Mouse (Mus musculus) testis, postnatal 10 days (tissue): ENCODE results near the gene Tcf21.

Experiments used
- DNase-seq: peaks from one replicate; pipeline ENCODE4 v3.0.0; 2021; ENCODE audit warnings: low spot score

Gene Tcf21

DNA sequence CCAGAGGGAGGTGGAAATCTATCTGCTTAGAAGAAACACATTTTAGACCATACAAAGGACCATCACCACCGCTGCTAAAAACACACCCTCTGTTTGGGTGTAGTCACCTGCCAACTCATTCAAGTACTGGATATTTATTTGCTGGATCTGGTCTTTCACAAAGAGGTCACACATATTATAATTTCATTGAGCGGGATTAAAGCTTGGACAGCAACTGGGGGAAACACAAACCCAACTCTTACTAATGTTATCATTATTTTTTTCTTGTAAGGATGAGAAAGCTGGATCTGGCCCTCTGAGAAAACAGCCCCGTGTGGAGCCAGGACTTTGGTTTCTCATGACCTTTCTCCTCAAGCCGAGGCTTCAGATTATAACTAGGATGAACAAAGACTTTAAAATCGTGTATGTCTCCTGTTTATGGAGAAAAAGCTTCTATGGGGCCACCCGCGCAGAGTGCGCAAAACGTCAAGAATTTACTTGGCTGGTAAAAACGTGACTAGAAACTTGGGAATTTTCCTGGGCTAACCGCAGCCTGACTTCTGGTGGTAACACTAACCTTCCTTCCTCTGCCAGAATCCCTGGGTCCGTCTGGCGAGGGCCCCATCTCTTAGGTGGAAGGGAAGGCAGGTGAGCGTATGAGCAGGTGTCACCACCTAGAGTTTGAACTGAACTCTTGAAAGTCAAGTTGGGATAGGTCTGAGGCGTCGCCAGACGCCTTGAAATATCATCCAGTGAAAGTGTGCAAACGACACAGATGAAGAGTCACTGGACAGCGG is 4.3 kb downstream of the Tcf21 start:
- no peak for DNase-seq

GRCm38 (mm10) chr10:22814771-22815170 is 5.2 kb downstream of the Tcf21 start:
- no peak for DNase-seq

DNA sequence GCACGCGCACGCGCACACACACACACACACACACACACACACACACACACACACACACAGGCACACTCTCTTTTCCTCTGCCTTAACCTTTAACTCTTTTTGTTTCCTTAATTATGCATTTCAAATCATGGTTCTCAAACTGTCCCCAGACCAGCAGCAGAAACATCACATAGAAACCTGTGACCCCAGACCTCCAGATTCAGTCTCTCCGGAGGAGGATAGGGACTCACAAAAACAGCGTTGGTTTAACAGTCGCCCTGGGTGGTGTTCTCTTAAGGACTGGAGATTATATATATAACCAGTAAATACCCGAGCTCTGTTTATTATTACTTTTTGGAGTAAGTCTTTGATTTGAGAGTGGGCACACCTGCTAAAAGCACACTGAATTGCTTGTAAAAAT is 5.7 kb downstream of the Tcf21 start:
- no peak for DNase-seq

DNA sequence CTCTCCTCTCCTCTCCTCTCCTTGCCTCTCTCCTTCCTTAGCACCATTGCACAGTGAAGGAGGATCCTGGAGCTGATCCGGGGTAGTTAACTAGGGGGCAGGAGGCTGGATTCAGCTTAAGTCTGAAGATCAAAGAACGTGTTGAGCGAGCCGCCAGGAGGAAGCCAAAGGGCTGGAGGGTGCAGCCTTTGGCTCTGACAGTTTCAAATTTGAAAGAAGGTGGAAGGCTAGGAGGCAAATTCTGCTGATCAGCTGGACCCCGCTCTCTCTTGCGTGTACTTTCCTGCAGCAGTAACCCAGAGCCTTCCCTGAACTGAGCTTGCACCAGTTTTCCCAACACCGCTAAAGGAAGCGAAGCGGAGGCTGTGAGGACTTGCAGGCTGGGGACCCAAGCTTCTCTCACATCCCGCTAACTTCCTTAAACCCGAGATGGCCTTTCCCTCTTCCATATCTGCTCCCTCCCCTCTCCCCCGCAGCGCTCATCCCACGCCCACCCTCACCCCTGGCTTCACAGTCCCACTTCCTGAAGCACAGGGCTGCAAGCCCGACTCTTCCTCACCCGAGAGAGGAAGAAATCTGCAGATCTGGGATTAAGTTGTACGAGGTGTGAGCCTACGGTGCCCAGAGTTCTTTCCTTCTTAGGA is 6.5 kb downstream of the Tcf21 start:
- DNase-seq, result peak; percentile 50

- no peak for DNase-seq
Observed at GRCm38 (mm10) chr10:22811921-22812320, 8.1 kb downstream of the Tcf21 start.

DNA sequence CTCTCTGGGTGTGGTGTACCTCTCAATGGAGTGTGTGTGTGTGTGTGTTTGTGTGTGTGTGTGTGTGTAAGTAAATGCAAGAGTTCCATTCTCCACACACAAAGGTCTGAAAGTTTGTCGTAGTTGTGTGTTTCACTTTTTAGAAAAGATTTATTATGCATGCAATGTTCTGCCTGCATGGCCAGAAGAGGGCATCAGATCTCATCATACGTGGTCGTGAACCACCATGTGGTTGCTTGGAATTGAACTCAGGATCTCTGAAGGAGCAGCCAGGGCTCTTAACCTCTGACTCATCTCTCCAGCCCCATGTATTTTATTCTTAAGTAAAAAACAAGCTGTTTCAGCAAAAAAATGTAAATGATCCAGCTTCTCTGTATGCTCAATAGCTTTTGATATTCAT is 37.3 kb downstream of the Tcf21 start:
- no peak for DNase-seq

DNA sequence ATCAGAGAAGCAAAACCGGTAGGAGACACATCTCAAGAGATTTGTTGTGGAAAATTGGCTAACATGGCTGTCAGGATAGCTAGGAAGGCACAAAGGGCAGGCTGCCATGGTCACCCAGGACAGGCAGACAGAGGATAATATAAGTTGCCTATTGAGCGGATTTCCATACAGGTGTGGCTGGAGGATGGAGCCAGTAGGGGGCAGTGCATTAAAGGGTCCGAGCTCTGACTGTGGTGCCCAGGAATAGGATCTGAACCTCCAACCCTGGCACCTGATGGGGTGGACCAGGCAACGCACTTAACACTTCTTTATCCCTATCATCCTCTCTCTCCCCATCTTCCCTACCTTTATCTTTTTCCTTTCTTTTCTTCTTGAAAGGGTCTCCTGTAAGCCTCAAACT is 38.5 kb downstream of the Tcf21 start:
- DNase-seq, result peak; percentile 56

DNA sequence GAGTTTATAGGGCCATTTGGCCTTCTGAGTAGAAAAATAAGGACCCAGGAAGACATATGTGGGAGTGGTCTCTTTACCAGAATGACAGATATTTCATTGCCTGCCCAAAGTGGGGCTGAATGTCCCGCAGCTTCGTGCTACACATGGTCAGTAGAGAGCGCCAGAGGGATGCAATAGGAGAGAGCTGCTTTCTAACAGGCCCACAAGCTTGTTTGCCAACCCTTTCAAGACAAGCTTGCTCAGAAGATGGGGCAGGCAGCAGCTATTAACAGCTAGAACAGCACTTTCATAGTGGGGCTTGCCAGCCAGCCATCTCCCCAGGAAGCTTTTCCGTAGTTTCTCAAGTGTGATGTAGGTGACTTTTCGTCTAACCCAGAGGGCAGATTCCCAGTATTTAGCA is 42.0 kb downstream of the Tcf21 start:
- DNase-seq, result peak; percentile 71

DNA sequence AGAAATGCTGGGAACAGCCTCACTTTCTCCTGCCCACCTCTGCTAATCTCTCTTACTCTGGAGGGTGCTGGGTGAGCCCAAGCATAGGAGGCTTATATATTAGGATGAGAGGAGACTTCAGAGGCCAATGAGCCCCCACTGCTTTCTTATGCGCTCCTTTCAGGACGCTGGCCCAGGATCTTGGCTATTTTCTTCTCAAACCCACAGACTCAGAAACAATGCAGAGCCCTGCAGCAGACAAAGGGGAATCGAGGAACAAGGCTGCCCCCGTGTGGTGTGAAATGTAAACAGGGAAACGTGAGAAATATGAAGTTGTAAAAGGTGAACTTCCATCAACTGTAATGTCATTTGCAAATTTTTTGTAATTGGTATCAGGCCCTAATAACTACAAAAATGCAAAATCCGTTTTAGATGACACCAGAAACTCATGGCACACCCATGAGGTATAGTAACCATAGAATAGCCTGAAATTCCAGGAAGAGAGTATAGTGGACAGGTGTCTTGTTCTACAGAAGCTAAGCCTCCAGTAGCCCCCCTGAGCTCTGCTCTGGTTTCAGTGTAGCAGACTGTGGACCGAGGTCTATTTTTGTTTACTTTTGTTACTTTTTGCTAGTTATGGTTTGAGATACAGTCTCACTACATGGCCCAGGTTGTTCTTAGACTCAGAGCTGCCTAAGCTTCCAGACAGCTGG is 43.8 kb downstream of the Tcf21 start:
- peak; percentile 69 for DNase-seq

DNA sequence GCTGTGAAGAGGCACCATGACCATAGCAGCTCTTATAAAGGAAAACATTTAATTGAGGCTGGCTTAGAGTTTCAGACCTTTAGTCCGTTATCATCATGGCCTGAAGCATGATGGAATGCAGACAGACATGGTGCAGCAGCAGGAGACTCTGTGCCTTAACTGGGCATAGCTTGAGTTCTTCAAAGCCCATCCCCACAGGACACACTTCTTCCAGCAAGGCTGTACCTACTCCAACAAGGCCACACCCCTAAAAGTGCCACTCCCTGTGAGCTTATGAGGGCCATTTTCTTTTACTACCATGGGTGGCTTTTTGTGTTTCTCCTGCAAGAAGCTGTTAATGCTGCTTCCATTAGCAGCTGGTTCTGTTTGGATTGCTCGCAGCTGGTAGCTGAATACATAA is 44.5 kb downstream of the Tcf21 start:
- DNase-seq, result no peak

- DNase-seq, result no peak
Observed at GRCm38 (mm10) chr10:22774626-22775025, 45.3 kb downstream of the Tcf21 start.
